Mouse (Mus musculus) spleen, adult 2 months (tissue): ENCODE measurements around the gene Arid1b. TPM values are rescaled to one million over a fixed set of nuclear protein-coding genes. Genes with fewer than 3 reads are reported as not detected.

Experiments
- DNase-seq, 2 experiments: peaks; one replicate each; pipeline versions ENCODE4 v3.0.0 to v3.0.0-alpha.2; 2012 to 2021; ENCODE audit warnings: low spot score in 2 of 2, low read depth in 1 of 2
- H3K27ac ChIP-seq: fragments of 200-500 bp; 2 replicates; pipeline ENCODE4 v1.5.1; 2012; ENCODE audit warnings: low read length, inconsistent platforms; ENCODE audit not compliant: insufficient read depth
- H3K27me3 ChIP-seq: fragments of 200-500 bp; 2 replicates; pipeline ENCODE4 v1.6.1; 2012; ENCODE audit warnings: mild to moderate bottlenecking, moderate library complexity, low read length, inconsistent platforms; ENCODE audit not compliant: control insufficient read depth, insufficient read depth
- H3K36me3 ChIP-seq: fragments of 200-500 bp; 2 replicates; pipeline ENCODE4 v1.6.1; 2012; ENCODE audit warnings: mild to moderate bottlenecking, low read length, inconsistent platforms; ENCODE audit not compliant: control insufficient read depth, insufficient read depth
- H3K4me1 ChIP-seq: fragments of 200-500 bp; 2 replicates; pipeline ENCODE4 v1.6.1; 2011; ENCODE audit warnings: inconsistent platforms; ENCODE audit not compliant: control insufficient read depth, insufficient read depth, insufficient read length
- H3K4me3 ChIP-seq: fragments of 200-500 bp; 2 replicates; pipeline ENCODE4 v1.5.1; 2011; ENCODE audit warnings: mild to moderate bottlenecking, inconsistent platforms; ENCODE audit not compliant: insufficient read depth, insufficient read length; ENCODE audit errors: extremely low read depth
- CTCF ChIP-seq: fragments of 200-500 bp; IDR thresholded peaks from 2 replicates; pipeline ENCODE4 v1.5.1; 2011; ENCODE audit warnings: mild to moderate bottlenecking, inconsistent platforms; ENCODE audit not compliant: insufficient read depth, insufficient read length, insufficient replicate concordance; ENCODE audit errors: extremely low read depth
- POLR2A ChIP-seq: fragments of 200-500 bp; IDR thresholded peaks from 2 replicates; pipeline ENCODE4 v1.6.1; 2011; ENCODE audit warnings: low read depth, low read length, inconsistent platforms
- WGBS: fragments of 180-500 bp; shearing (Covaris S2); methylation state at CpG from one replicate; pipeline ENCODE4 v1.1.7; 2018; 5-methylcytosine and 5-hydroxymethylcytosine counted together
- polyA plus RNA-seq: library from polyadenylated mRNA; depleted of rRNA; stranded (reverse); fragments of >200 nt; gene quantifications from 2 replicates; pipeline ENCODE4 v1.2.3, GENCODE M21; 2012

Arid1b gene
- polyA plus RNA-seq, 1 experiment: 53.5 TPM

DNA sequence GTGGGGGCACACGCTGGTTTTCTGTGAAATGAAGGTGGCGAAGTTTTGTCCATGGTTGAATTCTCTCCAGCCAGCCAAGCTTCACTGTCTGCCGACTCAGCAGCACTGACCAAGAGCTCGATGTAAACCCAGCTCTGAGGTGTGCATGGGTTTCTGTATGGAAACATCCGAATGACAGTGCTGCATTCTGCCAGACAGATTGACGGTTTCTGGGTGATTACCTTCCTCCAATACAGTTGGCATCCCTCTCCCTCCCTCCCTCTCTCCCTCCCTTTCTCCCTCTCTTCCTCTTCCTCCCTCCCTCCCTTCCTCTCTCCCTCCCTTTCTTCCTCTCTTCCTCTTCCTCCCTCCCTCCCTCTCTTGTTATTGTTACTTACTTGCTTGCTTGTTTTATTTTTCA lies 219.3 kb downstream of the Arid1b start:
- no peak for TF ChIP-seq CTCF
- no peak for TF ChIP-seq POLR2A
- DNase-seq: no peak
- Histone ChIP-seq H3K4me3 (no peak overlapping the region), H3K27me3 (no peaks in the 10 kb centered on the region), H3K36me3 (no peaks in the 10 kb centered on the region; the same call in 1 of the 2 replicates), H3K27ac (no peak overlapping the region), H3K4me1 (peaks cover 15% of the 10 kb centered on the region; the same call in 1 of the 2 replicates)
- WGBS: 72% methylated on average over 6 of the region's 6 CpGs

DNA sequence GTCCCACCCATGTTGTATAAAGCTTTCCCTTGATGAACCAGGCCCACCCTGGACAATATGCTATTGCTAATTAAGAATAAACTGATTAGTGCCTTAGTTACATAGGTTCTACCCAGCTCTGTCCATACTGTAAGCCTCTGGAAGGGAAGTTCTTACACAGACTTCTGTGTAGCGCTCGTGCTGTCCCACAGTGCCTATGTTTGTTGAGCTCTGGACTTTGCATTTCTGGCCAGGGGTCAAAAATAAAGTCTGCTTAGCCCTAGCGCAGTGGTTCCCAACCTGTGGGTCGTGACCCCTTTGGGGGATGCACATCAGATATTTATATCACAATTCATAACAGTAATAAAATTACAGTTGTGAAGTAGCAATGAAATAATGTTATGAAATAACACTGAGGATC lies 221.2 kb downstream of the Arid1b start:
- no peak for DNase-seq
- 89% methylated on average over 4 of the region's 4 CpGs for WGBS
- H3K36me3 ChIP-seq: no peaks in the 10 kb centered on the region; the same call in 1 of the 2 replicates
- H3K4me3 ChIP-seq: no peak overlapping the region
- H3K27ac ChIP-seq: no peak overlapping the region
- no peaks in the 10 kb centered on the region for H3K27me3 ChIP-seq
- TF ChIP-seq CTCF: no peak
- TF ChIP-seq POLR2A: no peak
- peaks cover 15% of the 10 kb centered on the region; the same call in 1 of the 2 replicates for H3K4me1 ChIP-seq

DNA sequence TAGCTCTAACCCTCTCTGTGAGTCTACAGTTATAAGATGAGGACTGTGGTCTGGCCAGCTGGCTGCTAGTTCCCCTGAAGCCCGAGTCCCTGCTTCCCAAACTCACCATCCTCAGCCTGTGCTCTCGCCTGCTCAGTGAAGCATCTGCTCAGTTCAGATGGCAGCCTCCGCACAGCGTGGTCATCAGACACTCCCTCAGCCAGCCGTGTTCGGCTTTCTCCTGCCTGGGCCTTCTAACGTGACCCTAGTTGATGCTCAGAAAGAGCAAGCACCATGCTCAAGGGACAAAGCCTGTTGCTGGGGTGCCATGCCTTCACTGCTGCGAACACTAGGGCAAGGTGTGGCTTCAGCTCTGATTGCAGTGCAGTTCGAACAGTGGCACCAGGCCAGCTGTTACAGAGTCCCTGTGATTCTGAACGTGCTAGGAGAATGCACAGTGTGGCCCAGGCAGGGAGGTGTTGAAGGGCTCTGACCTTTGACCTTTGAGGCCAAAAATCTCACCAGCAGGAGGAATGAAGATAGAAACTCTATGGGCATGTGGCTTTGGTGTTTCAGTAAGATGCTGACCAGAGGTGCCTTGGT lies 222.9 kb downstream of the Arid1b start:
- no peak for DNase-seq
- Histone ChIP-seq H3K27me3 (no peaks in the 10 kb centered on the region), H3K36me3 (no peaks in the 10 kb centered on the region; the same call in 1 of the 2 replicates), H3K27ac (no peak overlapping the region), H3K4me1 (peaks cover 17% of the 10 kb centered on the region; the same call in 1 of the 2 replicates), H3K4me3 (no peak overlapping the region)
- WGBS: 55% methylated on average over 10 of the region's 10 CpGs
- TF ChIP-seq CTCF (no peak), POLR2A (no peak)

DNA sequence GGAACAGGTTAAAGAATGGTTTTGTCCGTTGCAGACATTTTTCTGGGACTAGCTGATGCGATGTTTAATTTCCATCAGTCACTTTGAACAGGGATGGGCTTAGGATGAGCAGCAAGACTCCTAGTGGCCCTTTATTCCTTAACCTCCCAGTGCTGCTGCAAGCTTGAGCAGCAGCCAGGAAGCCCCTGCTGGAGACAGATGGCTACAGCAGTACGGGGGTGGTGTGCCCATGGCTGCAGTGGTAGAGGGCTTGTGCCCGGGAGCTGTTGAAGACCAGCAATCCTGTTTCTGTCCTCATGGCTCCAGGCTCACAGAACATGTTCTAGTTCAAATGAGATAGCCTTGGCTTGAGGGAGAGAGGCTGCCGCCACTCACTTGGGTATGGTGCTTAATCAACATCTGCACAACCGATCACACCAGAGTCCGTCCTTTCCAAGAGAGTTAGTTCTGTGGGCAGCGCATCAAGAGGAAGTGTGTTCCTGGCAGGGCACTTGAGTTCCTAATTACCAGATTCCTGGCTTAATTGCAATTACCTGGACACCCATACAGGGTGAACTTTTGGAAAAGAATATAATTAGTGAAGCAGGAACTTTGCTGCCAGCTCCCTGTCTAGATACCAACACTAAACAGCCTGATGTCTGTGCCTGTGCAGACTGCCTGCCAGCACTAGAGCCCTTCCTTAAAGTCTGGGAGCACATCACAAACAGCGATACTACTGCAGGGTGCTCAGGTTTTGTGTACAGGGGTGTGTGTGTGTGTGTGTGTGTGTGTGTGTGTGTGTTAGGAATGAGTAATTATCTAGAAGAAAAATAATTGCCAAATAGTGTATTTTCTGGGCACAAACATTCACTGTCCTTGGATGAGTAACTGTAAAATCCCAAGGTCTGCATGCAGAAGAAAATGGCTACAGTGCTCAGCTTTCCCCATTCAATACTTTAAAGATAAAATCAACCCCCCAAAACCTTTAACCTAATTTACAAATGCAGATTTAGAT lies 224.0 kb downstream of the Arid1b start:
- no peaks in the 10 kb centered on the region; the same call in 1 of the 2 replicates for H3K36me3 ChIP-seq
- TF ChIP-seq POLR2A (no peak), CTCF (no peak)
- no peak for DNase-seq
- 78% methylated on average over 9 of the region's 9 CpGs for WGBS
- no peaks in the 10 kb centered on the region for H3K27me3 ChIP-seq
- H3K27ac ChIP-seq: no peak overlapping the region
- H3K4me3 ChIP-seq: no peak overlapping the region
- peaks cover 17% of the 10 kb centered on the region; the same call in 1 of the 2 replicates for H3K4me1 ChIP-seq

DNA sequence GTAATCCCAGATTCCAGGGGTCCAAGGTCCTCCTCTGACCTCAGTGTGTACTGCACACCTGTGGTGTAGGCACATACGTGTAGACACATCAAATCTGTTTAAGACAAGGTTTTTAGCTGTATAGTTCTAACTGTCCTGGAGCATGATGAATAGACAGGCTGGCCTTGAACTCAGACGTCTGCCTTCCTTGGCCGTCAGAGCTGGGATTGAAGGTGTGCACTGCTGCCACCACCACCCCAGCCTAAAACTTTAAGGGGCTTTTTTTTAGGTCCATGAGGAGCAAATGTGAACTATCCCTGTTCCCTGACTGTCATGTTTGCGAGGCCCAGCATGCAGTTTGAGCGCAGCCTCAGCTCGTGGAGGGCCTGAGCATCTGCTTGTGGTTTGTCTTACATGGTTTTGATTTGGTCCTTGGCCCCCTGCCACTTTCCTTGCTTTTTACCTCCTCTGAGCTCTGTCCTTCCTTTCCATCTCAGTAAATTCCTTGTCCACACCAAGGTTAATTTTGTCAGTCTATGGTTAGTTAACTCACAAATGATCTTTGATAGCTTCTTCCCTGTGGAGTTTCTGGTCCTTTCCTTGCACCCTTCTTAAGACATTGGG lies 224.9 kb downstream of the Arid1b start:
- no peaks in the 10 kb centered on the region for H3K27me3 ChIP-seq
- peaks cover 14% of the 10 kb centered on the region; the same call in 1 of the 2 replicates for H3K4me1 ChIP-seq
- TF ChIP-seq CTCF (no peak), POLR2A (no peak)
- H3K27ac ChIP-seq: no peak overlapping the region
- no peaks in the 10 kb centered on the region for H3K36me3 ChIP-seq
- no peak overlapping the region for H3K4me3 ChIP-seq
- no peak for DNase-seq
- WGBS: 69% methylated on average over 6 of the region's 6 CpGs

DNA sequence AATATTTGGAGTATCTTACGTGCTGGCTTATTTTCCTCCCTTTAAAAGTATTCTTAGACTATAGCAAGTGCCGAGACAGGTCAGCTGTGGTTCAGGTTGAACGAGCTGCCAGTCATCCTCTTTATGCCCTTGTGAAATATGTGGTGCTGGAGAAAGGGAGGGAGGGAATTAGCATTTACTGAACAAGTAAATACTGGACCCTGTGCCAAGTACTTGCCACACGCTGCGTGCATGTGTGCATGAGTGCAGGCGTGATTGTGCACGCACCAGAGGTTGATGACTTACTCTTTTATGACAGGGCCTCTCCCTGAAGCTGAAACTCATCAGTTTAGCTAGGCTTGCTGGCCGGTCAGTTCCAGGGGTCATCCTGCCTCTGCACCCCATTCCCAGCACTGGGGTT lies 226.9 kb downstream of the Arid1b start:
- DNase-seq: no peak
- Histone ChIP-seq H3K4me3 (no peak overlapping the region), H3K27ac (no peak overlapping the region), H3K27me3 (no peaks in the 10 kb centered on the region), H3K4me1 (peaks cover 11% of the 10 kb centered on the region; the same call in 1 of the 2 replicates), H3K36me3 (no peaks in the 10 kb centered on the region)
- TF ChIP-seq POLR2A (no peak), CTCF (no peak)
- WGBS: 68% methylated on average over 8 of the region's 8 CpGs
